In the genomic region with DNA sequence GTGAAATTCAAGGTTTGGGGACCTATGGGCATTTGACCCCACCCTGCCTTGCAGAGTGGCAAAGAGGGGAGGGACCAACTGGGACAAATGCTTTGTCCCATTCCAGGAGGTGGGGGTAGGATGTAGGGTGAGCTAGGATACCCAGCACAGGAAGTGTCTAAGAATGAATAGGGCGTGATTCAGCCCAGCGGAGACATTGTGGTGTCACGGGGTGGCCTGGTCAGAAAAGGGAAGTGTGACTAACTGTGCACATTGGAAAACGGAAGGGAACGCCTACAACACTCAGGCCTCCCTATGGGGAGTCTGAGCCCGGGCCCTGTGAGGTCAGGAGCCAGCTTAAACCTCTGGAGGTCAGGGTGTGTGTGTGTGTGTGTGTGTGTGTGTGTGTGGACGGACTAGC, we compare ENCODE assay signal across 10 mouse cellular contexts. TPM values are rescaled to one million over a fixed set of nuclear protein-coding genes. Genes with fewer than 3 reads are reported as not detected.
DNase-seq lines count a peak whose midpoint lies in the region.
"Had no signal": no experiment of that assay in that cellular context is flagged by ENCODE, and none has a peak within 500 bp of the region (broad histone marks: within the 10 kb centered on the region; RNA-seq: fewer than 3 reads in every experiment).

No protein-coding gene starts in this region.

- no peaks in the 10 kb centered on the region for H3K27me3 ChIP-seq in heart, embryonic 10.5 days (ENCODE audit: insufficient read depth, poor library complexity, severe bottlenecking)
- 0 out of 2 replicates have a peak, but pooled peaks cover 2% of the 10 kb centered on the region for H3K27me3 ChIP-seq in limb, embryonic 10.5 days (ENCODE audit: low read depth, poor library complexity, severe bottlenecking)

- H3K9me3 ChIP-seq in heart, embryonic 10.5 days, result no peaks in the 10 kb centered on the region
- H3K9me3 ChIP-seq in limb, embryonic 10.5 days (replicated peaks), result no peaks in the 10 kb centered on the region
- H3K9me3 ChIP-seq: embryonic facial prominence, embryonic 12.5 days; midbrain, embryonic 12.5 days had no signal

- 74% methylated on average over 7 of the region's 7 CpGs for WGBS in heart, embryonic 10.5 days
- 92% methylated on average over 7 of the region's 7 CpGs for WGBS in limb, embryonic 10.5 days

- peak overlapping the region; percentile 60; the same call in 1 of the 2 replicates for H3K27ac ChIP-seq in heart, embryonic 10.5 days
- H3K27ac ChIP-seq in limb, embryonic 10.5 days, result 0 out of 2 replicates have a peak overlapping the region, but pooled peaks have one; percentile 53
- H3K27ac ChIP-seq: embryonic facial prominence, embryonic 12.5 days had no signal

- H3K4me1 ChIP-seq in heart, embryonic 10.5 days, result peaks cover 68% of the 10 kb centered on the region
- peaks cover 76% of the 10 kb centered on the region for H3K4me1 ChIP-seq in limb, embryonic 10.5 days

- peaks cover 21% of the 10 kb centered on the region for H3K36me3 ChIP-seq in heart, embryonic 10.5 days
- H3K36me3 ChIP-seq in limb, embryonic 10.5 days, result peaks cover 15% of the 10 kb centered on the region
- H3K36me3 ChIP-seq: embryonic facial prominence, embryonic 12.5 days; midbrain, embryonic 12.5 days had no signal

- H3K4me3 ChIP-seq in heart, embryonic 10.5 days, result no peak overlapping the region
- no peak overlapping the region for H3K4me3 ChIP-seq in limb, embryonic 10.5 days
- H3K4me3 ChIP-seq: embryonic facial prominence, embryonic 12.5 days; midbrain, embryonic 12.5 days had no signal

- DNase-seq in spleen, postnatal 36 days (ENCODE audit: low spot score in 2 of 2), result peak; percentile 68 to 72
- no peak for DNase-seq in spleen, postnatal 14 days (ENCODE audit: low spot score in 2 of 2)
- no peak for DNase-seq in heart, embryonic 10.5 days (ENCODE audit: low spot score)
- DNase-seq in limb, embryonic 10.5 days (ENCODE audit: low spot score), result no peak
- DNase-seq in left cerebral cortex, adult 11 months (ENCODE audit: low spot score), result no peak
- DNase-seq in right cerebral cortex, postnatal 4 days, result no peak
- no peak for DNase-seq in thymus, postnatal 14 days
- DNase-seq in frontal cortex, postnatal 14 days (ENCODE audit: low spot score in 2 of 2), result no peak

RNA-seq across cellular contexts. Expression of a gene that starts 3.8 kb away (rescaled TPM):
- 12.8 and 17.6 TPM in 2 replicates for polyA plus RNA-seq in heart, embryonic 10.5 days (2016; fragmentation: Nextera tagmentation; extraction: Ambion mirVana)
- 9.0 and 11.0 TPM in 2 replicates for polyA plus RNA-seq in limb, embryonic 10.5 days (2016; fragmentation: Nextera tagmentation; extraction: Ambion mirVana)

RNA-seq across cellular contexts. Expression of a gene that starts 43.6 kb away (rescaled TPM):
- polyA plus RNA-seq in heart, embryonic 10.5 days (2016; fragmentation: Nextera tagmentation; extraction: Ambion mirVana), result 122 and 132 TPM in 2 replicates
- 117 and 118 TPM in 2 replicates for polyA plus RNA-seq in limb, embryonic 10.5 days (2016; fragmentation: Nextera tagmentation; extraction: Ambion mirVana)

Comparison
In these comparisons a context has a peak if more than half of its experiments do, and no peak if none do; other contexts are left out.
1. DNase-seq: peak in spleen, postnatal 36 days (2 of 2); none in spleen, postnatal 14 days (0 of 2), heart, embryonic 10.5 days (single experiment), limb, embryonic 10.5 days (single experiment), left cerebral cortex, adult 11 months (single experiment), right cerebral cortex, postnatal 4 days (single experiment), thymus, postnatal 14 days (single experiment) and frontal cortex, postnatal 14 days (0 of 2).